Mouse (Mus musculus) heart, embryonic 14.5 days (tissue): ENCODE measurements around the gene Foxk1. TPM values are rescaled to one million over a fixed set of nuclear protein-coding genes. Genes with fewer than 3 reads are reported as not detected.

Experiments used
- ATAC-seq: fragments of 200-750 bp; cut with Nextera tagmentation; 2 replicates; pipeline ENCODE4 v1.8.0; 2017; ENCODE audit warnings: low read depth, moderate TSS enrichment; ENCODE audit not compliant: insufficient number of reproducible peaks, insufficient read depth, low FRiP score
- H3K27ac ChIP-seq, 2 experiments: fragments of 200-500 bp in 1 of 2; fragments of 300-500 bp in 1 of 2; sonication (generic) in 1 of 2; replicated peaks in 1 of 2; 2 replicates each; pipeline ENCODE4 v1.5.1; 2012 to 2014; ENCODE audit warnings: low read depth in 2 of 2, low read length in 2 of 2, control low read depth in 1 of 2, mild to moderate bottlenecking in 1 of 2, mixed read lengths in 1 of 2; ENCODE audit not compliant: control insufficient read depth in 1 of 2, insufficient read depth in 1 of 2
- H3K27me3 ChIP-seq: fragments of 300-500 bp; sonication (generic); 2 replicates; pipeline ENCODE4 v1.6.1; 2014; ENCODE audit warnings: mild to moderate bottlenecking, low read length, control low read depth; ENCODE audit not compliant: control insufficient read depth, insufficient read depth
- H3K36me3 ChIP-seq: fragments of 300-500 bp; sonication (generic); 2 replicates; pipeline ENCODE4 v1.6.1; 2014; ENCODE audit warnings: mild to moderate bottlenecking, control low read depth, low read length, mixed read lengths; ENCODE audit not compliant: control insufficient read depth, insufficient read depth
- H3K4me1 ChIP-seq, 2 experiments: fragments of 200-500 bp in 1 of 2; fragments of 300-500 bp in 1 of 2; sonication (generic) in 1 of 2; 2 replicates each; pipeline ENCODE4 v1.6.1; 2012 to 2014; ENCODE audit warnings: low read length in 2 of 2, control low read depth in 1 of 2, mixed read lengths in 1 of 2; ENCODE audit not compliant: control insufficient read depth in 2 of 2, insufficient read depth in 2 of 2
- H3K4me2 ChIP-seq: fragments of 300-500 bp; sonication (generic); 2 replicates; pipeline ENCODE4 v1.6.1; 2014; ENCODE audit warnings: mild to moderate bottlenecking, low read length
- H3K4me3 ChIP-seq, 2 experiments: fragments of 200-500 bp in 1 of 2; fragments of 300-500 bp in 1 of 2; sonication (generic) in 1 of 2; 2 replicates each; pipeline ENCODE4 v1.5.1; 2012 to 2014; ENCODE audit warnings: low read length in 2 of 2, mild to moderate bottlenecking in 2 of 2, control low read depth in 1 of 2, low read depth in 1 of 2, moderate library complexity in 1 of 2; ENCODE audit not compliant: control insufficient read depth in 1 of 2, insufficient read depth in 1 of 2
- H3K9ac ChIP-seq: fragments of 300-500 bp; sonication (generic); 2 replicates; pipeline ENCODE4 v1.6.1; 2014; ENCODE audit warnings: mild to moderate bottlenecking, low read length
- H3K9me3 ChIP-seq: fragments of 300-500 bp; sonication (generic); 2 replicates; pipeline ENCODE4 v1.6.1; 2016; ENCODE audit warnings: low read length, control low read depth; ENCODE audit not compliant: control insufficient read depth
- WGBS: fragments of 180-500 bp; shearing (Covaris S2); extraction: QIAGEN DNeasy Blood & Tissue Kit; methylation state at CpG from one replicate; pipeline ENCODE4 v1.1.7; 2014; 5-methylcytosine and 5-hydroxymethylcytosine counted together
- polyA plus RNA-seq: library from polyadenylated mRNA; unstranded; fragments of >200 nt; fragmentation: Nextera tagmentation; extraction: Ambion mirVana; gene quantifications from 2 replicates; pipeline ENCODE4 v1.2.1, GENCODE M21; 2014

Gene Foxk1
- polyA plus RNA-seq, 1 experiment from 2014 or later = 5.3 TPM

DNA sequence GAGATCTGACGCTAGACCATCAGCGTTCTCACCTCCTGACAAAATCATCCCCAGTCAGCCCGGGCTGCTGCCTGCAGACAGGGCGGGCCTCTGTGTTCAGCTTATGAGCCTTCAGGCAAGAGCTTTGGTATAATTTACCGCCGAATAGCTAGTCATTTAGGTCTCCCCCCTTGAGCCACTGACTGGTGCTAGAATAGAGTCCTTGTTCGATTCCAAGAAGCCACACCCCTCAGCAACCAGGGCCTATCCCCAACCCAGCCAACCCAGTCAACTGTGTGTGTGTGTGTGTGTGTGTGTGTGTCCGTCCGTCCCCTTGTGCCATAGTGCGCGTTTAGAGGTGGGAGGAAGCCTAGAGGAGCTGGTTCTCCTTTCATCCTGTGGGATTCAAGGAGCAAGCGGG is 29.7 kb downstream of the Foxk1 start:
- WGBS = 84% methylated on average over 12 of the region's 12 CpGs
- Histone ChIP-seq H3K4me1 (peaks cover 26 to 39% of the 10 kb centered on the region in 2 experiments), H3K9me3 (no peaks in the 10 kb centered on the region), H3K27ac (no peak overlapping the region), H3K9ac (no peak overlapping the region), H3K27me3 (no peaks in the 10 kb centered on the region), H3K36me3 (peaks cover 18% of the 10 kb centered on the region), H3K4me3 (no peak overlapping the region), H3K4me2 (no peak overlapping the region)
- no peak for ATAC-seq

DNA sequence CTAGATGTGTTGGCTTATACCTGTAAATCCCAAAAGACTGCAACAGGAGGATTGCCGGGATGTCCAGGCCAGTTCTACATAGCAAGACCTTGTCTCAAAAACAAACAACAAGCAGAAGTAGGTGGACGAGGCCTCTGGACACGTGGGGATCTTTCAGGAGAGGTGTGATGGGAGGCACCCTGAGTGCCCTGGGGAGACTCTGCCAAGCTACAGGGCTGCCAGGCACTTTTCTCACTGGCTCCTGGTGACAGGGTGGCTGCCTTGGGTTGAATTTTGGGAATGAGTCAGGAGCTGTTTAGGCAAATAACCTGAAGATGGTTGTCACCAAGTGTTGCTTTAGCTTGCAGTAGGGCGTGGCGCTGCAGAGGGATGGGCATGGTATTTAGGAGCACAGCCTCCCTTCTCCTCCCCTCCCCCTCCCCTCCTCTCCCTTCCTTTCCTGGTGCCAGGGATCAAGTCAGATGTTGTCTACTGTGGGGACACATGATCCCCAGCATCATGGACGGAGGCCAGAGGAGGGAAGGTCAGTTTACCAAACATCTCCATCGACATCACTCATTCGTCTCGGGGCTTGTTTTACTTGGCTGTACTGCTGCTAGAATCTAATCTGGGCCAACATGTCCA is 30.6 kb downstream of the Foxk1 start:
- Histone ChIP-seq H3K9me3 (no peaks in the 10 kb centered on the region), H3K4me1 (peaks cover 20 to 31% of the 10 kb centered on the region in 2 experiments), H3K27ac (no peak overlapping the region), H3K27me3 (no peaks in the 10 kb centered on the region), H3K36me3 (peaks cover 27% of the 10 kb centered on the region), H3K4me2 (no peak overlapping the region), H3K4me3 (no peak overlapping the region), H3K9ac (0 out of 2 replicates have a peak overlapping the region, but pooled peaks have one; percentile 11)
- 67% methylated on average over 9 of the region's 9 CpGs for WGBS
- no peak for ATAC-seq

DNA sequence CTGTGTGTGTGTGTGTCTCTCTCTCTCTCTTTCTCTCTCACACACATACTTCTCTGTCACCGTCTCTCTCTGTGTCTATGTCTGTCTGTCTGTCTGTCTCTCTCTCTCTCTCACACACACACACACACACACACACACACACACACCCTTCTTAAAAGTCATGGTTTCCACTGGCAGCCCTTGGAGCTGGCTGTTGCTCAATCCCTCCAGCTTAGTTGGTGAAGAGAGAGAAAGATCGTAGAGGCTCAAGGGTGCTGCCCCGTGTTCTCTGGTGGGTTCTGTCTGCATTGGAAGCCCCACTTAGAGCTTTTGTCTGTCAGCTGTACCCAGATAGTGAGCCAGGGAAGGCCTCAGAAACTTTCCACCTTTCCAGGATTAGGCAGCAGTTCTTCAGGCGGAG is 31.4 kb downstream of the Foxk1 start:
- Histone ChIP-seq H3K9ac (peak overlapping the region; percentile 30; the same call in 1 of the 2 replicates), H3K4me2 (no peak overlapping the region), H3K27ac (no peak overlapping the region), H3K4me1 (peaks cover 14 to 27% of the 10 kb centered on the region in 2 experiments), H3K4me3 (no peak overlapping the region), H3K36me3 (peaks cover 27% of the 10 kb centered on the region), H3K27me3 (no peaks in the 10 kb centered on the region), H3K9me3 (no peaks in the 10 kb centered on the region)
- ATAC-seq = no peak
- 67% methylated on average over 4 of the region's 4 CpGs for WGBS

- no peaks in the 10 kb centered on the region for H3K27me3 ChIP-seq
- H3K4me2 ChIP-seq = no peak overlapping the region
- H3K4me3 ChIP-seq = no peak overlapping the region
- no peak for ATAC-seq
- WGBS = 93% methylated on average over 5 of the region's 5 CpGs
- no peaks in the 10 kb centered on the region for H3K9me3 ChIP-seq
- H3K36me3 ChIP-seq = peaks cover 27% of the 10 kb centered on the region
- no peak overlapping the region for H3K9ac ChIP-seq
- peaks cover 9 to 24% of the 10 kb centered on the region in 2 experiments for H3K4me1 ChIP-seq
- H3K27ac ChIP-seq = no peak overlapping the region
Observed at GRCm38 (mm10) chr5:142434052-142434451, 32.8 kb downstream of the Foxk1 start.

DNA sequence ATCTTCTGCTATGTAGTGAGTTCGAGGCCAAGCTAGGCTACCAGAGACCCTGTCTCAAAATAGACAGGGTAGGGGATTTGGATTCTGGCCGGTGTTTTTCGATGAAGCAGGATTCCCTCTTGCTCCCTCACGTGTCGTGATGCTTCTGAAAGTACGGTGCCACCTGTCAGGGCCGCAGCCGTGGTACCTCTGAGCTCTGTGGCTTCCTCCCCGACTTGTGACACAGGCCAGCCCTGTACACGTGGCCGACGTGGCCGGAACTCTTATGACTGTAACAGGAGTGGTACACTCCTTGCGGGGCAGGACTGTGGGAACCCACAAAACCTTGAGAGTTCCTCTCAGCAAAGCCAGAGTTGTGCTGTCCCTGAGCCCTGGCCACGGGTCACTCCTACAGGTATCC is 34.4 kb downstream of the Foxk1 start:
- WGBS = 96% methylated on average over 15 of the region's 15 CpGs
- no peak for ATAC-seq
- Histone ChIP-seq H3K9ac (no peak overlapping the region), H3K36me3 (peaks cover 27% of the 10 kb centered on the region), H3K27ac (no peak overlapping the region), H3K4me1 (peaks cover 12 to 37% of the 10 kb centered on the region in 2 experiments), H3K9me3 (no peaks in the 10 kb centered on the region), H3K4me2 (no peak overlapping the region), H3K4me3 (no peak overlapping the region), H3K27me3 (no peaks in the 10 kb centered on the region)

DNA sequence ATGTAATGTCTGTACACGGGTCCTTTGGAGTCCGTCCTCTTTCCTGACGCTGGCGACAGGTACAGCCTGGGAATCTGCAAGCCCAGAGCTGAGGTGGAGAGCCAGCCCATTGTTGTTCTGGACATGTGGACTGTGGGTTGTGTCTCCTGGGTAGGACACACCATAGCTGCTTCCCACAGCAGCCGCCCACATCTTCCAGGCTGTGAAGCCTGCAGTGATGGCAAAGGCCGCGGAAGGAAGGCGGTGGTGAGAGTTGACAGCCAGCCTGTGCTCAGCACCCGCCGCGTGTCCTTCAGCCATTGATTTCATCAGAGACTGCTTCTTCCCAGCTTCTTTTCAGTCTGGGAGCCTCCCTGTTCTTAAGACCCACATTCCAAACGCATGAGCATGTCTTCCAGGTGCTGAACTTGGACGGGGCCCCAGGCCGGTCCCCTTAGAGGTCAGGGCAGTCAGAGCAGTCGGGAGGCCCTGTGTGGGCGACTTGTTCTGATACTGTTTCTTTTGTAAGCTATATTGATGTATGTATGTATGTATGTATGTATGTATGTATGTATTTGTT is 37.2 kb downstream of the Foxk1 start:
- Histone ChIP-seq H3K27ac (no peak overlapping the region), H3K36me3 (peaks cover 27% of the 10 kb centered on the region), H3K4me1 (peaks cover 17 to 33% of the 10 kb centered on the region in 2 experiments), H3K9ac (no peak overlapping the region), H3K27me3 (no peaks in the 10 kb centered on the region), H3K4me3 (no peak overlapping the region), H3K4me2 (no peak overlapping the region), H3K9me3 (no peaks in the 10 kb centered on the region)
- 73% methylated on average over 16 of the region's 16 CpGs for WGBS
- ATAC-seq = no peak

GRCm38 (mm10) chr5:142439911-142440432 is 38.7 kb downstream of the Foxk1 start:
- Histone ChIP-seq H3K36me3 (peaks cover 19% of the 10 kb centered on the region), H3K9me3 (no peaks in the 10 kb centered on the region), H3K4me2 (peak overlapping the region; percentile 79), H3K27ac (peak overlapping the region; percentile 83 to 92), H3K9ac (peak overlapping the region; percentile 69), H3K4me3 (peak overlapping the region; percentile 35 to 43), H3K4me1 (peaks cover 20 to 40% of the 10 kb centered on the region in 2 experiments), H3K27me3 (no peaks in the 10 kb centered on the region)
- ATAC-seq = peak; percentile 24; the same call in 1 of the 2 replicates
- WGBS = 6% methylated on average over 12 of the region's 12 CpGs
